Mouse (Mus musculus) liver, embryonic 11.5 days (tissue): ENCODE data around the gene Tnks1bp1. TPM values are rescaled to one million over a fixed set of nuclear protein-coding genes. Genes with fewer than 3 reads are reported as not detected.
A peak's percentile ranks its signal among the peaks of the same experiment; 100 is the strongest.

Experiments used
- ATAC-seq: fragments of 200-750 bp; cut with Nextera tagmentation; replicated peaks from 2 replicates; pipeline ENCODE4 v1.8.0; 2017; ENCODE audit warnings: moderate number of reproducible peaks, mild to moderate bottlenecking, moderate TSS enrichment, moderate library complexity; ENCODE audit not compliant: low FRiP score
- DNase-seq: peaks from one replicate; pipeline ENCODE4 v3.0.0-alpha.2; 2017; ENCODE audit warnings: low spot score
- H3K27ac ChIP-seq: fragments of 300-500 bp; sonication (generic); 2 replicates; pipeline ENCODE4 v1.5.1; 2014; ENCODE audit warnings: mild to moderate bottlenecking, low read depth, low read length, control low read depth
- H3K27me3 ChIP-seq: fragments of 300-500 bp; sonication (generic); replicated peaks from 2 replicates; pipeline ENCODE4 v1.6.1; 2014; ENCODE audit warnings: low read length, mixed read lengths; ENCODE audit not compliant: control insufficient read depth, insufficient read depth
- H3K36me3 ChIP-seq: fragments of 300-500 bp; sonication (generic); 2 replicates; pipeline ENCODE4 v1.6.1; 2014; ENCODE audit warnings: mild to moderate bottlenecking, low read length, moderate library complexity, mixed read lengths; ENCODE audit not compliant: control insufficient read depth, insufficient read depth
- H3K4me1 ChIP-seq: fragments of 300-500 bp; sonication (generic); replicated peaks from 2 replicates; pipeline ENCODE4 v1.6.1; 2014; ENCODE audit warnings: low read length, mixed read lengths; ENCODE audit not compliant: control insufficient read depth, insufficient read depth
- H3K4me2 ChIP-seq: fragments of 300-500 bp; sonication (generic); 2 replicates; pipeline ENCODE4 v1.6.1; 2014; ENCODE audit warnings: mild to moderate bottlenecking, control low read depth, moderate library complexity
- H3K4me3 ChIP-seq: fragments of 300-500 bp; sonication (generic); 2 replicates; pipeline ENCODE4 v1.5.1; 2014; ENCODE audit warnings: low read depth, low read length, control low read depth
- H3K9ac ChIP-seq: fragments of 300-500 bp; sonication (generic); 2 replicates; pipeline ENCODE4 v1.6.1; 2014; ENCODE audit warnings: low read depth, low read length, control low read depth
- H3K9me3 ChIP-seq: fragments of 300-500 bp; sonication (generic); 2 replicates; pipeline ENCODE4 v1.6.1; 2016; ENCODE audit warnings: low read length, inconsistent platforms, mixed read lengths; ENCODE audit not compliant: control insufficient read depth
- WGBS: fragments of 180-500 bp; shearing (Covaris S2); extraction: QIAGEN DNeasy Blood & Tissue Kit; methylation state at CpG from one replicate; pipeline ENCODE4 v1.1.7; 2014; 5-methylcytosine and 5-hydroxymethylcytosine counted together
- polyA plus RNA-seq: library from polyadenylated mRNA; unstranded; fragments of >200 nt; fragmentation: Nextera tagmentation; extraction: Ambion mirVana; gene quantifications from 2 replicates; pipeline ENCODE4 v1.2.1, GENCODE M21; 2014

Tnks1bp1 gene
- polyA plus RNA-seq, 1 experiment from 2014 or later: 3.7 TPM

GRCm38 (mm10) chr2:85011906-85012604 is 35.8 kb upstream of the Tnks1bp1 start:
- Histone ChIP-seq H3K27me3 (no peaks in the 10 kb centered on the region), H3K9me3 (no peaks in the 10 kb centered on the region), H3K36me3 (no peaks in the 10 kb centered on the region), H3K4me3 (peak overlapping the region; percentile 17), H3K9ac (peak overlapping the region; percentile 61), H3K4me2 (peak overlapping the region; percentile 64), H3K27ac (peak overlapping the region; percentile 96), H3K4me1 (peaks cover 23% of the 10 kb centered on the region)
- 38% methylated on average over 9 of the region's 9 CpGs for WGBS
- ATAC-seq (peak; percentile 99), DNase-seq (peak; percentile 64)

DNA sequence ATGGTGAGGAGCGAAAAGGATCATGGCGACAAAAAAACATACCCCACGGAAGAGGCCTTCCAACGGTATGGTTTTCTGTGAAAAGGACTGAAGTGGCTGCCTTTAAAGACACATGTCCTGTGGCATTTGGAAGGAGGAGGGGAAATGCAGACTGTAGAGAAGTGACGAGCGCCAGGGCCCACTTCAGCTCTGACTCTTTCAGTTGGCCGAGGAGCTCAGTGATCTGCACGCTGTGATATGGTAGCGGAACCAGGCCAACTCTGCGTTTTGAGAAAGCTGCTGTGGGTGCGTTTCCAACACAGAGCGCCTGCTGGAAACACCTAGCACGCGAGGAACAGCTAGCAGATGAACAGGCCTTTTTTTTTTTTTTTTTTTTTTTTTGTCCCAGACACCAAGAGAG is 35.1 kb upstream of the Tnks1bp1 start:
- DNase-seq (no peak), ATAC-seq (peak; percentile 67)
- Histone ChIP-seq H3K27me3 (no peaks in the 10 kb centered on the region), H3K4me3 (peak overlapping the region; percentile 17), H3K9me3 (no peaks in the 10 kb centered on the region), H3K4me1 (peaks cover 23% of the 10 kb centered on the region), H3K4me2 (peak overlapping the region; percentile 64), H3K9ac (peak overlapping the region; percentile 61), H3K36me3 (no peaks in the 10 kb centered on the region), H3K27ac (peak overlapping the region; percentile 96)
- WGBS: 53% methylated on average over 14 of the region's 14 CpGs

DNA sequence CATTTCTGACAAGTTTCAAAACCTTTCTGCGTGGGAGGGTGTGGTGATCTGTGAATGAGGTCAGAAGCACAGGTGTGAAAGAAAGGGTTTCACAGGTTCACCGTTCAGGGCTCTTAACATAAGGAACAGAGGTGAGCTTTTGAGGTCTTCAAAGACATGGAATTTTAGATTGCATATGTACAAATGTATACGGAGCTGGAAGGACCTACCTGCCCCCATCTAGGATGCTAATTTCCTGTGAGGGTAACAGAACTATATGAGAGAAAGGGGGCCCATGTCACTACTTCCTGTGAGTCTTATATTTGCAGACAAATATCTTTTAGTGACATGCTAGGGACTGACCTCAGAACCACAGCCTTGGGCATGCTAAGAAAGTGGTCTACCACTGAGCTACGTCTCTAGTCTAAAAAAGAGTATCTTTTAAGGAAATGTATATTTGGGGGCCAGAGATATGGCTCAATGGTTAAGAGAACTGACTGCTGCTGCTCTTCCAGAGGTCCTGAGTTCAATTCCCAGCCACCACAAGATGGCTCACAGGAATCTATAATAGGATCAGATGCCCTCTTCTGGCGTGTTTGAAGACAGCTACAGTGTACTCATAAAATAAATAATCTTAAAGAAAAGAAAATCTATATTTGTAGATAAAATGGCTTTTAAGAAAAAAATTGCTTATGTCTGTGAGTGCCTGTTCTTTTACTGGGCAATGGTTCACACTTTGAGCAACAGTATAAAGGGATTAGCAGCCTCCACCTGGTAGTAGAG is 33.8 kb upstream of the Tnks1bp1 start:
- H3K9ac ChIP-seq: no peak overlapping the region
- H3K4me3 ChIP-seq: no peak overlapping the region
- H3K27me3 ChIP-seq: no peaks in the 10 kb centered on the region
- WGBS: 67% methylated on average over 5 of the region's 5 CpGs
- H3K27ac ChIP-seq: no peak overlapping the region
- H3K36me3 ChIP-seq: no peaks in the 10 kb centered on the region
- peak overlapping the region; percentile 9; the same call in 1 of the 2 replicates for H3K4me2 ChIP-seq
- no peaks in the 10 kb centered on the region for H3K9me3 ChIP-seq
- ATAC-seq (no peak), DNase-seq (no peak)
- peaks cover 23% of the 10 kb centered on the region for H3K4me1 ChIP-seq

GRCm38 (mm10) chr2:85014588-85014982 is 33.2 kb upstream of the Tnks1bp1 start:
- DNase-seq: no peak
- Histone ChIP-seq H3K36me3 (no peaks in the 10 kb centered on the region), H3K27ac (no peak overlapping the region), H3K9ac (no peak overlapping the region), H3K4me2 (no peak overlapping the region), H3K4me1 (peaks cover 23% of the 10 kb centered on the region), H3K9me3 (no peaks in the 10 kb centered on the region), H3K4me3 (no peak overlapping the region), H3K27me3 (no peaks in the 10 kb centered on the region)
- WGBS: 49% methylated on average over 3 of the region's 3 CpGs
- no peak for ATAC-seq

GRCm38 (mm10) chr2:85022043-85022442 is 25.8 kb upstream of the Tnks1bp1 start:
- 20% methylated on average over 4 of the region's 4 CpGs for WGBS
- H3K9ac ChIP-seq: no peak overlapping the region
- H3K27me3 ChIP-seq: peaks cover 8% of the 10 kb centered on the region; the same call in 1 of the 2 replicates
- no peak for DNase-seq
- H3K4me1 ChIP-seq: no peaks in the 10 kb centered on the region
- no peaks in the 10 kb centered on the region for H3K9me3 ChIP-seq
- H3K4me2 ChIP-seq: no peak overlapping the region
- no peaks in the 10 kb centered on the region for H3K36me3 ChIP-seq
- H3K27ac ChIP-seq: no peak overlapping the region
- H3K4me3 ChIP-seq: no peak overlapping the region
- no peak for ATAC-seq

DNA sequence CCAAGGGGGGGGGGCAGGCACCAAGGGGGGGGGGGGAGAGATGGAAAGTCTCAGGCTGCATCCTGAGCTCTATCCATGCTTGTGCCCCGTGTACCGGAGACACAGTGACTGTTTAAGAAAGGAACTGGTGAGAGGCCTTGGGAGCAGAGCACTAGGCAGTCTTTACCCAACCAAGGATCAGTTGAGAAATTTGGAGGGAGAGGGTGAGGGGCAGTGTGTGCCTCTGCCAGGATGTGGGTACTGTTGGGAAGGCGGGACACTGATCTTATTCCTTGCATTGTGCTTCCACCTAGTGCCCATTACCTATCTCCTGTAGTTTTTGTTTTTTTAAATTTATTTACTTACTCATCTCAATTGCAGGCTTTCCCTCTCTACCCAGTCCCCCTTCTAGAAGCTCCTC is 21.6 kb upstream of the Tnks1bp1 start:
- 78% methylated on average over 3 of the region's 3 CpGs for WGBS
- ATAC-seq: 0 out of 2 replicates have a peak, but pooled peaks have one; percentile 16
- H3K36me3 ChIP-seq: no peaks in the 10 kb centered on the region
- peaks cover 8% of the 10 kb centered on the region; the same call in 1 of the 2 replicates for H3K27me3 ChIP-seq
- no peaks in the 10 kb centered on the region for H3K9me3 ChIP-seq
- H3K27ac ChIP-seq: no peak overlapping the region
- DNase-seq: no peak
- H3K4me2 ChIP-seq: no peak overlapping the region
- no peaks in the 10 kb centered on the region for H3K4me1 ChIP-seq
- H3K4me3 ChIP-seq: no peak overlapping the region
- H3K9ac ChIP-seq: no peak overlapping the region

DNA sequence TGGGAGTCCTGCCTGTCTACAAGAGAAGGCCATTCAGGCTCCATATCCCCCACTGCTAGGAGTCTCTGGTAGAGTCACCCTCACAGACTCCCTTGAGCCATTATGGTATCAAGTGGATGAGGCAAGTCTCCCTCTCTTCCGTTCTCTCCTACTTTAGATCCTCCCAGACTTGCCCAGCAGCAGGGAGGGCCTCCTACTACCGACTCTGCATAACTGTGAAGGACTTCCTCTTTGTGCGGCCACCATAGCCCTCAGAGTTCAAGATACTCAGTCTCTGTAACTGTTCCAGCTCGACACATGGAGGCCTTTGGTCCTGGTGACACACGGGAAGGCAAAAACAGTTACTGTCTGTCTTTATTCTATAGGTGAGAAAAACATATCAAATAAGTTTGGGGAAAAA is 20.5 kb upstream of the Tnks1bp1 start:
- DNase-seq: no peak
- H3K9ac ChIP-seq: no peak overlapping the region
- peaks cover 11% of the 10 kb centered on the region for H3K27me3 ChIP-seq
- no peak for ATAC-seq
- WGBS: 40% methylated on average over 5 of the region's 5 CpGs
- H3K4me2 ChIP-seq: no peak overlapping the region
- H3K4me3 ChIP-seq: no peak overlapping the region
- H3K27ac ChIP-seq: no peak overlapping the region
- no peaks in the 10 kb centered on the region for H3K4me1 ChIP-seq
- H3K9me3 ChIP-seq: no peaks in the 10 kb centered on the region
- no peaks in the 10 kb centered on the region for H3K36me3 ChIP-seq

GRCm38 (mm10) chr2:85029897-85030296 is 17.9 kb upstream of the Tnks1bp1 start:
- 54% methylated on average over 6 of the region's 6 CpGs for WGBS

More at GRCm38 (mm10) chr2:85029897-85030296, 17.9 kb upstream of the Tnks1bp1 start:
- Histone ChIP-seq H3K9ac (no peak overlapping the region), H3K36me3 (no peaks in the 10 kb centered on the region), H3K4me1 (no peaks in the 10 kb centered on the region), H3K27me3 (peaks cover 12% of the 10 kb centered on the region), H3K27ac (no peak overlapping the region), H3K4me2 (no peak overlapping the region), H3K9me3 (no peaks in the 10 kb centered on the region), H3K4me3 (no peak overlapping the region)
- no peak for ATAC-seq
- DNase-seq: no peak
